Mouse (Mus musculus): ENCODE results near the gene Ppil1.
"Not testable (repeated sequence)": the region's sequence is repeated elsewhere in the genome, so short reads cannot be mapped to it uniquely, and the experiment has no call there.

Gene Ppil1

DNA sequence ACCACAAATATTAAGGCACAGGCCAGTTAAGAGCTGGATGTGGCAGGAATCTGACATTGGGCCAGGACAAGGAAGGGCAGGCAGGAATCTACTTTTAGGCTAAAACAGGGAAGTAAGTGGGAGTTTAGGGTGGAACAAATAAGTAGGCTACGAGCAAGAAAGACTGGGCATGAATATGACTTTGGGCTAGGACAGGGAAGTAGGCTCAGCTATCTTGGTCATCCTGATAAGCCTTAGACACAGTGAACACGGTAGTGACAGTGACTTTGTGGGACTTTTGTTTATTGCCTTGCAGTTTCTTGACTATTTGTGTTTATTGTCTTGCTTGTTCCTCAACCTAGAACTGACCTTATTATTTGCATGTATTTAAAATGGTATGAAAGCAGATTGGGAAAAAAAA lies 10.8 kb downstream of the Ppil1 start:
- DNase-seq (ENCODE audit: low read depth, low spot score): no peak

DNA sequence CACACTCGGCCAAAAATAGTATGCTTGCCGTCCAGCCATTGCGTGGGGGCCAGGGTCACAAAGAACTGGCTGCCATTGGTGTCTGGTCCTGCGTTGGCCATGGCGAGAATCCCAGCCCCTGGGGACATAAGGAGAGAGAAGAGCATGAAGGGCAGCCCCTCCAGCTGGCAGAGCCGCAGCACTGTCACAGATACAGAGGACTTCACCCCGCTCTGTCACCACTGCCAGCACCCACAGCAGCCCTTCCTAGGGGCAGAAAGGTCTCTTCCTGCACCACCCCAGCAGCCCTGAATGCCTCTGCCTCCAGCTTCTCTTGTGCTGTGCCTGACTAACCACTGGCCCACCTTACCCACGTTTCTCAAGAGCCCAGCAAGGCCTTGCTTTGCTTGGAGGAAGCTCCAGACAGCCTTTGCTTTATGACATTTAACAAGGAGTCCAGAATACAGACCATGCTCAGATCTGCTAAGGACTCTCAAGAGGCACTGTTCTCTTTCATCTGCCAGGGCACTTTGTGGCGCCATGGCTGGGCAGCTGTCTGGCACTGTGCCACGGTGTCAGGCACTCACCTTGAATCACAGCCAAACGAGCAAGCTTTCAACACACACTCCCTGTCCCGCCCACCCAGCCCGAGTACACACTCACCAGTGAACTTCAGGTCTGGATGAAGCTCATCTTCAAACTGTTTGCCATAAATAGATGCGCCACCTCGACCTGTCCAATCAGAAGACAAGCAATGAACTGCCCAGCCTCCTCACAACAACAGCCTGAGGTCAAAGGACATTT lies 12.2 kb downstream of the Ppil1 start:
- DNase-seq (ENCODE audit: low read depth, low spot score): no peak

DNA sequence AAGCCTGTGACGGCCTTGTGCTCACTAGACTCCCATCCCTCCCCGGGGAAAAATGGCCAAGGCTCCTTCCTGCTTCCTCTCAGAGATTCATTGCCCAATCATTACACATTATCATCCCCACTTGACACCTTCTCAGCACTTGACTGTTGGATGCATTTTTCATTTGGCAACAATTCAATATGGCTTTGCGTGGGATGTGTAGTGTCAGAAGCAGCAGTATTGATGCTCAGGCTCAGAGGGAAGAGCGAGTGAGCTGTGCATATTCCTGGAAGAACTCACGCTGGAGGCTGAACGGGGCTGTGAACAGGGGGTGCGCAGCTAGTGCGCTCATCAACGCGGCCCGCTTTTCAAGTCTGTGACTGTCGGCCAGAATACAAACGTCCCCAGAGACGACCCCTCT lies 13.0 kb downstream of the Ppil1 start:
- not testable (repeated sequence) for DNase-seq (ENCODE audit: low read depth, low spot score)

DNA sequence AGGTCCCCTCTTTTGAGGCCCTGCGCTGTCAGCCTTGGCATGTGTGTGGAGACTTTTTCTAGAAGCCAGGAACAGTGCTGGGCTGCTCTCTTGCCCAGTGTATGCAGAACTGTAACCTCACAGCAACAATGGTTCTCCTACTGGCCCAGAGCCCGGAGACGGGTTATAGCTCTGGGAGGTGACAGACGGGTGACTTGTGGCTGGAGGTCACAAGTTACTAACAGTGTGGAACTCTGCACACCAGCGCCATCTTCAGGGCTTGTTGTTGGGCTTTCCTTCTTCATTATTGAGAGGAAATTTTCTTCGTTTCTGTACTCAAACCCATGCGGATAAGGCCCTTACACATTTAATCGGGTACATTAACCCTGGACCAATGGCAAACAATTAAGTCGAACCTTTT lies 14.5 kb downstream of the Ppil1 start:
- peak; percentile 63 for DNase-seq (ENCODE audit: low read depth, low spot score)

DNA sequence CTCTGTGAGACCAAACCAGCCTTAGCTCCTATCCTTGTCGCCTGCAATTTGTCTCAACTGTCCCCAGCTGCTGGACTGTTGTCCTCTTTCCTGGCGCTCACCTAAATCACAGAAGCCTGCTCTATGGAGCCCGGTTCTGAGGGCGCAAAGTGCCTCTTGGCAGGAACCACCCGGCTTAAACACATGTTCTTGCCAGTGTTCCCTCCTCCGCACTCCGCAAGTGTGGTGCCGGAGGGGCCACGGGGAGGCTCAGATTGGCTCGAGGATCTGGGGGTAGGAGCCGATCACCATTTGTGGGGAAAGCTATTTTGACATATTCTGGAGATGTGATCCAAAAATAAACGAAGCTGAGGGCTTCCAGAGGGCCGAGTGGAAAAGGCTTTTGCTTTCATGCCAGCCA lies 16.1 kb downstream of the Ppil1 start:
- no peak for DNase-seq (ENCODE audit: low read depth, low spot score)

DNA sequence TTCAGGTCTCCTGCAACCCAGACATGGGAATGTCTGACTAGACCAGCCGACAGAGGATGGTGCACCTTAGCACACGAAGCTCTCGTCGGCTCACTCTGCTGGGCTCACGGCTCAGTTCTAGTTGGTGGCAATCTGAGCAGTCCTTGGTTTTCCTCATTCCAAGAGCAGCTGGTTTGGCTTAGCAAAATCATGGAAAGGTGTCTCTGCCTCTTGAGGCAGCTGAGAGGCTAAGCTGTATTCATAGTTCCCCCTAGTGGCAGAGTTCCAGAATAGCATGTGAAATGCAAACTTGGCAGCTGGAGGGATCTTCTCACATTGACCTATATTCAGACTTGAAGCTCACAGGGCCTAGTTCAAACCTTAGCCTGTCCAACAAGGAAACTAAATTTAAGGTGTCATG lies 17.4 kb downstream of the Ppil1 start:
- peak; percentile 73 for DNase-seq (ENCODE audit: low read depth, low spot score)

DNA sequence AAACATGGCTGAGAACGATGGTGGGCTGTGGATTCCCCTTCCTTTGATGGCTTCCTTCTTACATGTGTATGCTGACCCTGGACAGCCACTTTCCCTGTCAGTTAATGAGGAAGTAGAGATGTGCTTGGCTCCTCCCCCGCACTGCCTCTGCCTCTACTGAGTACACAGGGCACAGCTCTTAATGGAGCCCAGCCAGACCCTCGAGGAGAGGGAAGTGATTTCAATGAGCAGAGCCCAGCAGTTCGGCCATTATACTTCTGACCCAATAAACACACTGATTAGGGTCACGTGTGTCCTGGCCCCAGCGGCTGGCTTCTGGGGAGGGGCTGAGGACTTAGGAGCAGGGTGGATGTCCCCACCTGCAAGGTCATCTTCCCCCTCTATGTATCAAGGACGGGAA lies 18.3 kb downstream of the Ppil1 start:
- no peak for DNase-seq (ENCODE audit: low read depth, low spot score)

DNA sequence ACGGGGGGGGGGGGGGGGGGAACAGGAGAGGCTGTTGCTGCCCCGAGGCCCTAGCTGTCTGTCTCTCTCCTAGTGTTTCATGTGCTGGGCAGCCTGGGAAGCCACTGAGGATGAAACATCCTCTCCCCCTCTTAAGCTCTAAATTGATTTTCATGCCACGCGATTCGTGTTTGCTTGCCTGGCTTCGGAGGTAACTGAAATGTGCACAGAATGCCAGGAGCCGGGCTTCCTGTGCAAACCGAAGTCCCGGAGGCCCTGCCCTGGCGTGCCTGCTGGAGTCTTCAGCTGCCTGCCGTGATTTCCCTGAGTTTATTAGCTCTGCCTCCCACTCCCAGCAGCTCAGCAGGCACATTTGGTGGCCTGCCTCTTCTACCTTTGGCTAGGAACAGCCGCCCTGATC lies 19.1 kb downstream of the Ppil1 start:
- DNase-seq (ENCODE audit: low read depth, low spot score): no peak

DNA sequence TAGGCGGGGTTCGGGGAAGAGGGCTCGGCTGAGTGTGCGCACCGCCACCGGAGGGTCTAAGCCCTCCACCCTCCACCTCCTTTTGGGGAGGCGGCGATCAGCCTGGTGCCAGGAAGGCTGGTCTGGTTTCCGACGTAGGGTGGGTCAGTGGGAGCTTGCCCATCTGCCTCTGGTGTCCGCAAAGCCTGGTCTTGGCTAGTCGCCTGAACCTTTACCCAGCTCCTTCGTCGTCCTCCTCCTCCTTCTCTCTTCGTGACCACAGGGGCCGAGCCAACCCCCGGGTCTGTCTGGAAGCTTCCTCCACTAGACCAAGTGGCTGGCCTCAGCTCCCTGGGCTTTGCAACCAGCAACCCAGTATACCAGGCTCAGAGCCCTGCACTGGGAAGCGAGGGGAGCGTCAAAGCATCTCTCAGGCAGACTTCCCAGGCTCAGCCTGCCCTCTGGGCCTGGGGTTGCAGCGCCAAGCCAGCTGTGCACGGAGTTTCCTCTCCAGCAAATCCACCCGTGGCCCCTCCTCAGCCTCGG lies 25.5 kb downstream of the Ppil1 start:
- no peak for DNase-seq (ENCODE audit: low read depth, low spot score)

DNA sequence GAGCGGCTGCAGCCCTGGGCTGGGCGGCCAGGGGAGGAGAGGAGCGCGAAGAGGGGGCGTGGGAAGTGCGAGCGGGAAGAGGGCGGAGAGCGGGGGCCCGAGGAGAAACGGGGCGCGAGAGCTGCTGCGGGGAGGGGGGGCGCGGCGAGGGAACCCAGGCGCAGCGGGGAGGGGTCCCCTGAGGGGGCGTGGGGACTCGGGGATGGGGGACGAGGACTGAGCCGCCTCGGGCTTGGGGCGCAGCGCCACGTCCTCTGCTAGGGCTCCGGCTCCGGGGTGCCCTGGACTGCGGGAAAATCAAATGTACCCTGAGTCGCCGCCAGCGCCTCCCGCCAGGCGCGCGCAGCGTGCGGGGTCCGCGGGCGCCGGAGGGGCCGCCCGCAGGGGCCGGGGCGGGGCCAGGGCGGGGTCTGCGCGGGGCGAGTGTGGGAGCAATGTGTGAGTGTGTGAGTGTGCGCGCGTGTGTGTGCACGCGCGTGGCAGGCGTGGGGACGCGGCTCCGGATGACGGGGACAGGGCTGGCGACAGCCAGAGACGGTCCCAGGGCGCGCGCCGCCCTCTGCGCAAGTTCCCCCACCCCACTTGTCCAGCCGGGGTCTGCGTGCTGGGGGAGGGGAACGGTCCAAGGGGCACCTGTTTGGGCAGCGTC lies 26.1 kb downstream of the Ppil1 start, which contains the start of gene Cpne5:
Gene Cpne5 (minus strand): TSS at position 396 of the 649 bp plus-strand sequence.
- peak; percentile 44 for DNase-seq (ENCODE audit: low read depth, low spot score)

DNA sequence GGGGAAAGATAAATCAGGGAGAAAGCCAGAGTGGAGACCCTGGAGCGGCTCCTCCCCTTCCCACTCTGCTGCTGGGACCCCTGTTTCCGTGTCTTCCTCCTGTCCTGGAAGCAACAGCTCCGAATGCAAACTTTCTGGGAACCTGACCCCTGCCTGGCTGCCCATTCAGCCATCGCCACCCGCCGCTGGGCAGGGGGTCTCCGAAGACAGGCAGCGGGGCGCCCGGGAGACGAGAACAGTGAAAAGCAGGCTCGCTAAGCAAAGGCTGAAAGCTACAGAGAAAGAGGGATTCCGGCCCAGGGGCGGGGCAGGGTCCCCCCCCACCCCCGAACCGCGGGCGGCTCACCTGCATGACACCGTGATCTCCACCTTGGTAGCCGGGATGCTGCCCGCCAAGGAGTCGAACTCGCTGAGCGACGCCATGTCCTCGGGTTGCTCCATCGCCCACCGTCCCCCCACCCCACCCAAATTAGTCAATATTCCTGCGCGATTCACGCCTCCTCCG lies 26.7 kb downstream of the Ppil1 start:
- no peak for DNase-seq (ENCODE audit: low read depth, low spot score)

DNA sequence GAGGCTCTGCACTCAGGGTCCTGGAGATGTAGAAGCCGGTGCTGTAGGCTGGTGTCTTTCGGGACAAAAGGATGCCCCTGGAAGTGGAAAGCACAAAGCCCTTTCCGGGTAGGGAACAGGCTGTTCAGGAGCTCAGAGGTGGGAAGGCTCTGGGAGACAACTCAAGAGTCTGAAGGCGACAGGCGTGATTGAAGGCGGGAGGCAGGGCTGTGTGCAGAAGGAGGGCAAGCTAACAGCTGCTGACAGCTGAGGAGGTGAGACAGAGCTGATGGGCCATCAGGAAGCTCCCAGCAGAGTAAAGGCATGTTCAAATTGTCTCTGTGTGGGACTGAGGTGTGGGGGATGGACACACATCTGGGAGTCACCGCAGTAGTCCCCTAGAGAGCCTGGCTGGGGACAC lies 27.9 kb downstream of the Ppil1 start:
- no peak for DNase-seq (ENCODE audit: low read depth, low spot score)

DNA sequence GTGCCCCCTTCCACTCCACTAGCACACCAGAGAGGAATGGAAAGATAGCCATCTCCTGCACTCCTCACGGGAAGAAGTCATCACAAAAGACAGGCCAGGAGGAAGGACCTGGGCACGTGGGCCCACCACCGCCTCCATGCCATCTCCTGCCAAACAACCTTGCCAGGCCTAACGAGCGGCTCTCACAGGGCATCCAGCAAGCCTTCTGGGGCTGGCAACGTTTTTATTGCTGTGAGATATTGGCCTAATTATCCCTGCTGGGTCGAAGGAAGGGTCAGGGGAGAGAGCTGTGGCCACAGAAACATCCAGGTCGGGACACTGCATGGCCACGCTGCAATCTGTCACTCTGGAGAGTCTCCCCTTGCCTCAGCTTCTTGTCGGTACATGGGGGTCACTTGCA lies 32.9 kb downstream of the Ppil1 start:
- DNase-seq (ENCODE audit: low read depth, low spot score): no peak

DNA sequence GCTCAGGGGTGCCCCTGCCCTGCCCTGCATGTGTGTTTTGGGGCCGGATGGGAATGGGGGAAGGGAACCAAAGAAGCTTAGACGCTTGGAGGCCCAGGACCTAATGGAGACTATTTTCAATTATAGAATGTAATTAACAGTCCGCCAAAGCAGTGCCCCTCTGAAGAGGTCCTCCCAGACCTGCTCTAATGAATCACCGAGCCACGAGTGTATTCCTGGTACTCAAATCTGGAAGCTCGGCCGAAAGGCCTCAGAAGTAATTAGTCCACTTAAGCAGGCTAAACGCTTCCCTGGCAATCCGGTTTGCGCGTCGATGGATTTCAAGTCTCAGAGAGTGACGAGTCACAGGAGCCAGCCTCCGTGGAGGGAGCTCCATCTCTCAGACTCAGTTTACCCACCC lies 43.4 kb downstream of the Ppil1 start:
- no peak for DNase-seq (ENCODE audit: low read depth, low spot score)

DNA sequence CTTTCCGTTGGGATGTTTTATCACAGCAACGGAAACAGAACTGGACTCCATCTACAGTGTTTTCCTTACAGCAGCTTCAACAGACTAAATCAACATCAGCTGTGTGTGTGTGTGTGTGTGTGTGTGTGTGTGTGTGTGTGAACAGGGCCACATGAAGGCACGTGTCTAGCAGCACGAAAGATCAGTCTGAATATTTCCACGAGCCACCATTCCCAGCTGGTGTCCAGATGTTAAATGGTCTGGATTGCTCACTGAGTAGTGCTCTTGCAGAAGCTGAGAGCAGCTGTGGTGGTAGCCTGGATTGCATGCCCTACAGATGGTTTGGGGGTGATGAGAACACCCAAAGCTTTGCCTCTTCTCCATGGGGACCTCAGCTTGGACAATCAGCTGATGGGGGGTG lies 46.0 kb downstream of the Ppil1 start:
- DNase-seq (ENCODE audit: low read depth, low spot score): no peak

DNA sequence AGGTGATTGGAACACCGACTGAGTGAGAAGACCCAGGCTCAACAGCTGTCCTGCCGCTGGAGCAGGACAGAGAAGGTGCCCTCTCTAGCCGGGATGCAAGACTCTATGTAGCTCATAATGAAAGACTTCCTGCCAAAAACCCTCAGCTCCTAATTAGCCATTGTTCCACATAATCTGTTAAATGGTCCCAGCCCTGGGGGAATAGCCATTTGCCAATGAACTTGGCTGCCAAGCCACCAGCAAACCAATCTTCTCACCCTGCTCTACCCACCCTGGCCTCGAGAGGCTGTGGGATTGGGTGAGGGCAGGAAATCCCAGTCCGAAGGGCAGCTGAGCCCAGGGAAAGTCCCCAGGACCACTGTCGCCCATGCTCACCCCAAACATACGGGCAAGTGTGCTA lies 47.9 kb downstream of the Ppil1 start:
- no peak for DNase-seq (ENCODE audit: low read depth, low spot score)

DNA sequence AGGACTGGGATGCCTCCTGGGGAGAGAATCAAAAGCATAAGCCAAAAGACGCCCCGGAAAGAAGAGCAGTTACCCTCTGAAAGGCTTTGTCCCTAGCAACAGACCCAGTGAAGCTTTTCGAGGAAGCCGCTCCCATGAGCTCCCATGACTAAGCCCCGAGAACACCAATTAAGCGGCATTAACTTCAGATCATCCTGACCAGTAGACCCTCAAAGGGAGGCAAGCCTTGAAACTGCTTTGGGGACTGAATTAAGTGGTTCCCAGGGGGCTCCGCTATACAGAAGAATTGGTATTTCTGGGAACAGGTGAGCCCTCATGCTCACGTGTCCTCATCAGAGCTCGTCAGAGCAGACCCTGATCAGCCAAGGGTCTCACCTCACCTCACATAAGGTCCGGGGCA lies 49.3 kb downstream of the Ppil1 start:
- no peak for DNase-seq (ENCODE audit: low read depth, low spot score)

DNA sequence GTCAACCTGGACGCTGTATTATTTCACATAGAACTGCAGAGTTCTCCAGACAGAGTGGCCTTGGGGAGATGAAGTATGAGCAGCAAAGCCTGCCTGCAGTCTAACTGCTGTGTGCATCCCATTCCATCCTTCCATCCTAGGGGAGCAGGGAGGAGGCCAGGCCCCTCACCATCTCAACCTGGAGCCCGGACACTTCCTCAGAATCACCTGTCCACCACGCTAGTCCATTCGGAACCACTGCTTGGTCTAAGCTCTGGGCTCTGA lies 49.9 kb downstream of the Ppil1 start:
- no peak for DNase-seq (ENCODE audit: low read depth, low spot score)

DNA sequence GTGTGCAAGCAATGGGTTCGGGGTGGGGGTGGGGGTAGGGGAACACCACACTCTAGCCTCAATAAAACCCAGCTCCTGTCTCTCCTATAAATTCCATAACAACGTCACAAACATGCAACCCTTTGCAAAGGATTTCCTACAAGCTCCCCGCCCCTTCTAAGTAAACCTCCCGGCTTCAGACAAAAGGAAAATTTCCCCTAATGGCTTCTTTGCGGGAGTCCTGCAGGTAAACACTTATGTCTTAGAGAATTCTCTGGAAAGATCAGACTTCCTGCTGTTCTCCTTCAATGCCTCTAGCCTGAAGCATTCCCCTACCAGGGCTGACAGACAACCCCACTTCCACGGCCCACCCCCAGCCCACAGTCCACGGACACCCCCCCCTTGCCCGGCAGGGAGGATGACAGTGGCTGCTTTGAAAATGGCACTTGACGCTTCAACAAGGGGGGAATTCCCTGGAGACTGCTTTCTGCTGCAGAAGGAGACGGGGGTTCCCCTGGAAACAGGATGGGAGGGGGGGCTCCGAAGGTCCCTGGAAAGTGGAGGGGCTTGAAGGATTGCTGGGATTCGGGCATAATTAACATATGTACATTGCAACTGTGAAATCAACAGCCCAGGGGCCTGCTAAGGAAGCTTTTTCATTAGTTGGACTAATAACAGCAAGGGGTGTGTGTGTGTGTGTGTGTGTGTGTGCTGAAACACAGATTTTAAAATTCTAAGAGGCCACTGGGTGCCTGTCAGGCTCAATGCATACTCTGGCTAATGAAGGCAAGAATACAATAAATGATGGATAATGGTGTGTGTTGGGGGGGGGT lies 50.4 kb downstream of the Ppil1 start:
- peak; percentile 43 for DNase-seq (ENCODE audit: low read depth, low spot score)

DNA sequence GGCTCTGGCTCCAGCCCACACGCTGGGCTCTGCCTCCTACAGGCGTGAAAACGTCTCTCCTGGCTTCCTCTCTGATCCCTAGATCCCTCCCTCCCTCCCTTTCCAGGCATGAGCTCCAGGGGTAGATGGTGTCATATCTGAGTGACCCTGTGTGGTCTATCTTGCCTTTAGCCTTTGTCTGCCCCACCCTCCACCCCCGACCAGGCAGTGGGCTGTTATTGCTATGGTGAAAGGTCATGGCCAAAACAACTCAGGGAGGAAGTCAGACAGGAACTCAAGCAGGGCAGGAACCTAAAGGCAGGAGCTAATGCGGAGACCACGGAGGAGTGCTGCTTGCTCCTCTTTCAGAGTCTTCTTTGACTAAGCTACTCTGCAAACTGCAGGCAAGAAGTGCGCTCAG lies 52.1 kb downstream of the Ppil1 start:
- DNase-seq (ENCODE audit: low read depth, low spot score): no peak

DNA sequence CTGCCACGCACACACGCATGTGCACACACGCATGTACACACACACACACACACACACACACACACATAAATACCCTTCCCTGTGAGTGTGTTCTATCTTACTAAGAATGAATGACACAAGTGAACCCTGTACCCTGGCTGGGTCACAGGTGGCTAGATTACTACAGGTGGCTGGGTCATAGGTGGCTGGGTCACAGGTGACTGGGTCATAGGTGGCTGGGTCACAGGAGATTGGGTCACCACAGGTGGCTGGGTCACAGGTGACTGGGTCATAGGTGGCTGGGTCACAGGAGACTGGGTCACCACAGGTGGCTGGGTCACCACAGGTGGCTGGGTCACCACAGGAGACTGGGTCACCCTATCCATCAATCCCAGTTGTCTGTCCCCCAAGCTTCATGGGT lies 53.9 kb downstream of the Ppil1 start:
- DNase-seq (ENCODE audit: low read depth, low spot score): no peak

DNA sequence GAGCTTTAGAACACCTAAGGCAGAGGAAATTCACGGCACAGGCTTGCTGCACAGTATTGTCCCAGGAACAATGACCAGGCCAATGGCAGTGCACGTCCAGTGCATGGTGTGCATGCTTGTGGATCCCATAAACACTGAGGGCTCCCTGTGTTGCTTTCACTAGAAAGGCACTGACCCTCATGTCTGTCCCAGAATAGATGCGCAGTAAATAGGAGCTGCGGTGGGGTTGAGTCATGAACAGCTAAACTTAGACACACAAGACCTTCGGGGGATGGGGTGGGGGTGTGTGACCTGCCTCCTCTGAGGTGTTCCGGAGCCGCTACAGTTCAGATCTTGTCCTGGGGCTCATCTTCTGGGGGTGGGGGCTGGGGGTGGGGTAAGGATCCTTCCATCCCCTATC lies 57.9 kb downstream of the Ppil1 start:
- no peak for DNase-seq (ENCODE audit: low read depth, low spot score)

Data from CD4-positive, CD25-positive, alpha-beta regulatory T cell, adult 2 months (primary cell).